Mouse (Mus musculus) common myeloid progenitor, adult 5-6 weeks (primary cell): ENCODE data around the gene Sgf29. TPM values are rescaled to one million over a fixed set of nuclear protein-coding genes. Genes with fewer than 3 reads are reported as not detected.

ENCODE experiments used
- ATAC-seq: replicated peaks from 2 replicates; pipeline ENCODE4 v1.8.0; 2016; ENCODE audit warnings: low read depth, mild to moderate bottlenecking, moderate TSS enrichment, inconsistent platforms; ENCODE audit not compliant: poor library complexity, severe bottlenecking
- total RNA-seq: library from RNA; stranded (forward); fragments of 200-1000, 187-1606 nt; gene quantifications from 2 replicates; pipeline ENCODE4 v1.2.3, GENCODE M21; 2017

The Sgf29 gene
- total RNA-seq, 1 experiment from 2014 or later, result 40.8 TPM

GRCm38 (mm10) chr7:126636733-126637520 is 12.2 kb upstream of the Sgf29 start:
- peak; percentile 75 for ATAC-seq

GRCm38 (mm10) chr7:126642545-126643243 is 6.4 kb upstream of the Sgf29 start:
- no peak; the same call in 1 of the 2 replicates for ATAC-seq

- 0 out of 2 replicates have a peak, but pooled peaks have one; percentile 17 for ATAC-seq
Measured at GRCm38 (mm10) chr7:126643244-126643617, 5.9 kb upstream of the Sgf29 start.

GRCm38 (mm10) chr7:126644345-126644744 is 4.8 kb upstream of the Sgf29 start:
- no peak for ATAC-seq

GRCm38 (mm10) chr7:126644914-126645313 is 4.2 kb upstream of the Sgf29 start:
- no peak for ATAC-seq

- no peak for ATAC-seq
Measured at GRCm38 (mm10) chr7:126645708-126646107, 3.4 kb upstream of the Sgf29 start.

GRCm38 (mm10) chr7:126648486-126648885 is 623 bp upstream of the Sgf29 start:
- no peak for ATAC-seq

GRCm38 (mm10) chr7:126650852-126651251 is 1.7 kb downstream of the Sgf29 start:
- no peak for ATAC-seq

GRCm38 (mm10) chr7:126653991-126654390 is 4.9 kb downstream of the Sgf29 start:
- no peak for ATAC-seq

GRCm38 (mm10) chr7:126655695-126656094 is 6.6 kb downstream of the Sgf29 start:
- ATAC-seq, result peak; percentile 93

- ATAC-seq, result no peak
Measured at GRCm38 (mm10) chr7:126657522-126657921, 8.4 kb downstream of the Sgf29 start.

GRCm38 (mm10) chr7:126659771-126660170 is 10.7 kb downstream of the Sgf29 start:
- no peak for ATAC-seq

- peak; percentile 47; the same call in 1 of the 2 replicates for ATAC-seq
Measured at GRCm38 (mm10) chr7:126663646-126664045, 14.5 kb downstream of the Sgf29 start.

- ATAC-seq, result no peak
Measured at GRCm38 (mm10) chr7:126665269-126665668, 16.2 kb downstream of the Sgf29 start.

GRCm38 (mm10) chr7:126667495-126668090 is 18.5 kb downstream of the Sgf29 start:
- ATAC-seq, result peak; percentile 42

GRCm38 (mm10) chr7:126668452-126668851 is 19.3 kb downstream of the Sgf29 start:
- peak; percentile 33; the same call in 1 of the 2 replicates for ATAC-seq

- no peak for ATAC-seq
Measured at GRCm38 (mm10) chr7:126670152-126670551, 21.0 kb downstream of the Sgf29 start.

GRCm38 (mm10) chr7:126672111-126672510 is 23.0 kb downstream of the Sgf29 start:
- no peak for ATAC-seq

GRCm38 (mm10) chr7:126675104-126675503 is 26.0 kb downstream of the Sgf29 start:
- ATAC-seq, result no peak

- ATAC-seq, result no peak
Measured at GRCm38 (mm10) chr7:126676207-126676606, 27.1 kb downstream of the Sgf29 start, which contains the start of gene Sult1a1. Gene Sult1a1, minus strand, starts transcription at chr7:126676432.
